Mouse (Mus musculus): ENCODE results near the gene Klhdc9. TPM values are rescaled to one million over a fixed set of nuclear protein-coding genes. Genes with fewer than 3 reads are reported as not detected.
"Not testable (repeated sequence)": the region's sequence is repeated elsewhere in the genome, so short reads cannot be mapped to it uniquely, and the experiment has no call there.

Gene Klhdc9
- polyA plus RNA-seq, 2 experiments from 2014 or later, result 0.36 to 0.72 TPM

DNA sequence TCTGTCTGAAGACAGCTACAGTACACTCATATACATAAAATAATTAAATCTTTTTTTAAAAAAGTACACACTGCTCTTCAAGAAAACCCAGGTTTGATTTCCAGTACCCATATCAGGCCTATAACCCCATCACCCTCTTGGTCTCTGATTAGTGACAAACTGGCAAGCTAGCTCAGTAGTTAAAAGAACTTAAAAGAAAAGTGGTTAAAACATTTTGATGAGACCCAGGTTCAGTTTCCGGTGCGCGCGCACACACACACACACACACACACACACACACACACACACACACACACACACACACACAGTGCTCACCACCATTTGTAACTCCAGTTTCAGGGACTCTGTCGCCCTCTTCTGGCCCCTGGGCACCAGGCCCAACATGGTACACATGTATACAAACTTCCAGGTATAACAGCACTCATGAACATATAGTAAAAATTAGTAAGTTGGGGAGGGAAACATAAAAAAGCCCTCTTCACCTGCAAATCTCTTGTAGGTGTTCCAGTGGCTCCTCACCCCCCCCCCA lies 4.7 kb downstream of the Klhdc9 start:
- peak; percentile 54 for ATAC-seq

- ATAC-seq, result no peak
These were observed 11.4 kb downstream of the Klhdc9 start for GRCm38 (mm10) chr1:171349210-171349609.

GRCm38 (mm10) chr1:171348665-171349064 lies 11.9 kb downstream of the Klhdc9 start:
- no peak for ATAC-seq

DNA sequence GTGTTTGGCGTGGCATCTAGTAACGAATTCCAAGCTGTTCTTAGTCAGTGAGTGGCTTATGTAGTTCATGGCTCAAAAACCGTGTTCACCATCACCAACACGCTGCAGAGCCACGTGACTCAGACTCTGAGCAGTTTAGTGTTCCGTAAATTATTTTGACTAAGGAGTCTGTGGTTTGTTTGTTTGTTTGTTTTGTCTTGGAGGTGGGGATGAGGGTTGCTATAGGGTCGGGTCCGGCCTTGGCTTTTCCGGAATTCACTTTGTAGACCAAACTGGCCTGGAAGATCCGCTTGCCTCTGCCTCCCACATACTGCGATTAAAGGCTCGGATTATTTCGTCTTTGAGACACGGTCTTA lies 14.5 kb downstream of the Klhdc9 start:
- ATAC-seq, result peak; percentile 32

GRCm38 (mm10) chr1:171345225-171346094 lies 15.1 kb downstream of the Klhdc9 start, which contains the start of the genes Nit1 and Pfdn2:
TSS of gene Nit1 (minus strand) at chr1:171345646.
TSS of gene Pfdn2 (plus strand) at chr1:171345670.
- ATAC-seq, result peak; percentile 95

GRCm38 (mm10) chr1:171344715-171345114 lies 15.9 kb downstream of the Klhdc9 start:
- ATAC-seq, result no peak

- ATAC-seq, result no peak
These were observed 16.5 kb downstream of the Klhdc9 start for GRCm38 (mm10) chr1:171343922-171344677.

- no peak for ATAC-seq
These were observed 18.1 kb downstream of the Klhdc9 start for GRCm38 (mm10) chr1:171342262-171343207.

GRCm38 (mm10) chr1:171330216-171330560 lies 30.4 kb downstream of the Klhdc9 start:
- no peak for ATAC-seq

DNA sequence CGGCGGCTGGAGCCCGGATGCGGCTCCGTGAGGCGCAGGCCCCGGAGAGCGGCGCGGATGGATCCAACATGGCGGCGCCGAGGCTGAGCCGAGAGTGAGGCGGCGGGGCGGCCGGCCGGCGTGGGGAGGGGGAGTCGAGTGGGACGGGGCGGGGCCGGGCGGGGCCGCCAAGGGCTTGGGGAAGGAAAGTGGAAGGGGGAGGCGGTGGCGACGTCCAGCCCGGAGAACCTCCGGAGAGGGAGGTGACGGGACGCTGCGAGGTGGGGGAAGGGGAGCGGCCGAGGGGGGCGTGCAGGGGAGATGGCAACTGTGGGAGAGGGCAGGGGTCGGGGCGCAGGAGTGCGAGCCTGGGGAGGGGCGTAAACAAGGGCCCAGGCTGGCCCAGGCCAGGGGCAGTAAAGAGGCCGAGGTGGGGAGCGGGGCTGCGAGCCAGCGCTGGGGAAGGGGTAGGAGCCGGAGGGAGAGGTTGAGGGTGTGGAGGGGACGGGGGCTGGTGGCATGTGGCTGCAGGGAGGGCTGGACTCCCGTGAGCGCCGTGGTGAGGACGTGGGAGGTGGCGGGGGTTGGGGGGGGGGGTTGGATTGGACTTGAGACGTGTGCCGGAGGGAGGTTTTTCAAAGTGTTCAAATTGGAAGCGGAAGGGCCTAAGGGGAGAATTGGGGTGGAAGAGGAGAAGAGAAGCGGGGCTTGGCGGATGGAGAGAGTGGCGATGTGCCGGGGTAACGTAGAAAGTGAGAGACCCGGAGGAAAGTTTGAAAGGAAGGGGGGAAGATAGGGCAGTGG lies 31.0 kb downstream of the Klhdc9 start:
- ATAC-seq, result no peak

- ATAC-seq, result peak; percentile 93
These were observed 31.7 kb downstream of the Klhdc9 start, which contains the start of gene Dedd for GRCm38 (mm10) chr1:171328839-171329432. TSS of gene Dedd (plus strand) at chr1:171329145.

DNA sequence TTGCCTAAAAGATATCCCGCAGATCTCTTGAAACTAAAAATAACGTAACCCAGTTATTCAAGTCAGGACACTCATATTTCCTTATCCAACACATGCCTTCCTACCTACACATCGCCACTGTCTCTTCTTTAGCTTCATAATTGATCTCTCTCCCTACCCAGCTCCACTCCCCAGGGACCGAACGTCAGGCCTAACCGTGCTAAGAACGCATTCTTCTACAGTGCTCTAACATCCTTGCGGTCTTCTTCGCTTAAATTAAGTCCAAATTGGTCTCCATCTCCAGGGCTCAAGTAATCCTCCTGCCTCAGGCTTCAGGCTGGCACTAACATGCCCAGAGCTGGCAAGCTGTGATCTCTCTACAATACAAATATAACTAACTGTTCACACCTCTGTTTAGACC lies 32.4 kb downstream of the Klhdc9 start:
- no peak for ATAC-seq

DNA sequence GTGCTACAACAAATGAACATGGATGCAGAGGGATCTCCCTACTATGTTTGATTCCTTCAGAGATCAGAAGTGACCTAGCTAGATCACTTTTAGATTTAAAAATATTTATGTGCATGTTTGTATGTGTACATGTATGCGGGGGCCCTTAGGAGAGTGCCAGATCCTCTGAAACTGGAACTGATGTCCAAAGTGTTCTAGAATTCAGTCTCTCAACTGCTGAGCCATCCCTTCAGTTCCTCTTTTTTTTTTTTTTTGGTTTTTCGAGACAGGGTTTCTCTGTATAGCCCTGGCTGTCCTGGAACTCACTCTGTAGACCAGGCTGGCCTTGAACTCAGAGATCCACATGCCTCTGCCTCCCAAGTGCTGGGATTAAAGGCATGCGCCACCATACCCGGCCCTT lies 34.0 kb downstream of the Klhdc9 start:
- ATAC-seq, result not testable (repeated sequence)

GRCm38 (mm10) chr1:171325571-171325970 lies 35.0 kb downstream of the Klhdc9 start:
- ATAC-seq, result no peak

DNA sequence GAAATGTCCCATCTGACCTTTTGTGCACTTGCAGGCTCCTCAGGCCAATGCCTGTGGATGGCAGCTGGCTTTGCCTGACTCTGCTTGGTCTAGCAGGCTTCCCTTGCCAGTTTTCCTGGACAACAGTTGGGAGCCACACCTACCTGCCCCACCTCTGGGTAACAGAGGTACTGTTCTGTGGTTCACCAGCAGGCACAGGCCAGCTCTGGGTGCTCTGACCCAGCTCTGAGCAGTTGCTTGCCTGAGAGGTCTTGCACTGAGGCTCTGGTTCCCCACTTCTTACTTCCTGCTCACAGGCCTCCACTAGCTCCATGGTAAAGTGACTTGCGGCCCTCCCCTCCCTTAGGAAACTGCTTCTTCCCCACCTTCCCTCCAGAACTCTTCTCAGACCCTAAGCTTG lies 38.6 kb downstream of the Klhdc9 start:
- ATAC-seq, result no peak

DNA sequence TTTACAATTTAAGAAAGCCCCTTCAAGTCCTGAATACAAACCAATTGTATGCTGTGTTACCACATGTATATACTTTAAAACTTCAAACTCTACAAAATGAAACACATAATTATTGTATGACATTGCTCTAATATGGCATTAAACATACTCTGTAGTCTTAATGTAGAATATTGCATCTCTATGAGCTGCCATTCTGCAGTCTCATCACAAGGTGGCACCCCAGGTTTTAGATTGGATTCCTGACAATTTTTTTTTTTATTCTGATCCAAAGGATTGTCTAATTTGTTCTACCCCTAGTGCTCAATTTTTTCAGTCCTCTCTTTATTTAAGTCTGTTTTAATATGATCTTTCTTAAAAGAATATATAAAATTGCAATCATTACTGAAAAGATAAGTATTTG lies 39.2 kb downstream of the Klhdc9 start:
- peak; percentile 81 for ATAC-seq

DNA sequence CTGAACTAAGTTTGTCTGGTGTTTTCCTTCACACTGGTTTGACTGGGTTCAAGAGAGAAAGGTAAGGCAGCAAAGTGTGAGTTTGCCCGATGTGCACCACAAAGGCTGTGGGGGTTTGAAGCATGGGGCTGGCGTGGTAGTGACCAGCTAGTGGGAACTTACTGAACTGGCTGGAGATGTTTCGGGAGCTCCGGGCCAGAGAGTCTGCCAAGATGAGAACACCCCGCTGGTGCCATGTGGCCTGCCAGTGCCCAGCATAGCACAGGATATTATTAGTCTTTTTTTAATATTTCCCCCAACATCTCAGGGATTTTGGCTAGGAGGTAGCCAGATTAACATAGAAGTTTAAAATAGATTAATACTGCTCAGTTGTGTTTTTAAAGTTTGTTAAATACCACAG lies 40.4 kb downstream of the Klhdc9 start:
- no peak for ATAC-seq

DNA sequence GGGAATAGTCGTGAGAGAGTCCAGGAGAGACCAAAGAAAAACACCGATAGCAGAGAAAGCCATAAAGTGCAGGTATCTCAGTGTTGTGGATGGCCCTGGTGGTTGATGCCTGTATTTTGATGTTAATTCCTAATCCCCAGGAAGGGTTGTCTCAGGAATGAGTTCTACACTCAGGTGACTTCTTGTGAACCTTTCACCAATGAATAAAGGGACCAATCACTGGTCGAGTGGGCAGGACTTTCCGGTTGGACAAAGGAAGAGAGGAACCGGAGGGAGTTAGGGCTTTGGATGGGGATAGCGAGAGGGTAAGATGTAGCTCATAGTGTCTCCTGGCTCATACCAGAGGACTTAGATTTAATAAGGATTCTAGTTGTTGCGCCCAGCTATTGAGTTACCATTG lies 40.9 kb downstream of the Klhdc9 start:
- ATAC-seq, result no peak

GRCm38 (mm10) chr1:171309321-171309720 lies 51.3 kb downstream of the Klhdc9 start:
- ATAC-seq, result no peak

All from CD4-positive, CD25-positive, alpha-beta regulatory T cell, adult 4 months (primary cell).